Mouse (Mus musculus) spleen, adult 18-20 months (tissue): ENCODE results near the gene Atg9a.

Source experiments
- DNase-seq, 2 experiments: peaks; one replicate each; pipeline ENCODE4 v3.0.0; 2022; ENCODE audit warnings: mixed read lengths in 2 of 2

Atg9a gene

DNA sequence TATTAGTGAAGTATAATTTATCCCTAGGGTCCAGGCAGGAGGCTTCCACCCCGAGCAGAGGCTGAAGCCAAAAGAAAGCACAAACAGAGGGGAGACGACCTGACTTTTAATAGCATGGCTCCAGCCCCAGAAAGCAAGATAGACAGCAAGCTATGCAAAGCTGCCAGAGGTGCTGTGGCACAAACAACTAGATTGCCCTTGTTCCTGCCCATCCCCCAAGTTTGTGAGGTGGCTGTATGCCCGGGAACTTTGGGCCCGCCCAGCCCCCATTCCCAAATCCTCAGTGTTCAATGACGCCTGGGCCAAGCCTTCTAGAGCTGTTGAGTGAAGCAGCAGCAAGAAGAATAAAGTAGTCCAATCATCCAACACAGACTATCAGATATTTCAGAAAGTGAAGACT is 22.9 kb upstream of the Atg9a start:
- DNase-seq, result no peak

DNA sequence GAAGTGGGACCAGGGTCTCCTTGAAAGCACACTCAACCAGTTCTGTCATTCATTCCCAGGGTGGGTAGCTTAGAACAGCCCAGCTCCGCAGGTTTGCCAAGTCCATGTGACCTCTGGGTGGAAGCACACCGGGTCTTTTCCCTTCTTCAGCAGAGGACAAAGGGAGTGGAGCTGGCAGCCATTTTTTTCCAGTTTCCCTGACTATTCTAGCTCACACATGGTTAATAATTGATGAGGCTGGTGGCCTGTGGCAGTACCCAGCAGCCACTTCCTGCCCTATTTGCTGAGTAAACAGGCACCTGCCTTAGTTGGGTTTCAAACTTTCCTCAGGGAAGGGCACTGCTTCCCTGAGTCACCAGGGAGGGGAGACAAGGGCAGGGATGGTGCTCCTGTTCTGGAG is 22.4 kb upstream of the Atg9a start:
- DNase-seq, result no peak

DNA sequence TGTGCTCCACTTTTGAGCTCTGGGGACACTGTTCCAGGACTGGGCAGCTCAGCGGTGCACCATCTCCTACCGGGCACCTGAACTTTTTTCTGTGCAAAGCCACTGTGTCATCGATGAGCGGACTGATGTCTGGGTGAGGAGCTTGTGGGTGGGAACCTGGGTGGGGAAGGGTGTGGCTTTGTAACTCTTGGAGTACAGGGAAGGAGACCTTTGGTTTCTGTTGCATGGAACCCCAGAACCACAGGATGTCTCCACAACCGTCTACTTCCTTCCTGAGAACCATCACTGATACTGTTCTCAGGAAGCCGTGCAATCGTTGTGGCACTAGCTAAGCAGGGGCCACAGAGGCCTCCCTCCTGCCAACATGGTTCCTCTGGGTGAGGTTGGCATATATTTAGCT is 21.1 kb upstream of the Atg9a start:
- no peak for DNase-seq

DNA sequence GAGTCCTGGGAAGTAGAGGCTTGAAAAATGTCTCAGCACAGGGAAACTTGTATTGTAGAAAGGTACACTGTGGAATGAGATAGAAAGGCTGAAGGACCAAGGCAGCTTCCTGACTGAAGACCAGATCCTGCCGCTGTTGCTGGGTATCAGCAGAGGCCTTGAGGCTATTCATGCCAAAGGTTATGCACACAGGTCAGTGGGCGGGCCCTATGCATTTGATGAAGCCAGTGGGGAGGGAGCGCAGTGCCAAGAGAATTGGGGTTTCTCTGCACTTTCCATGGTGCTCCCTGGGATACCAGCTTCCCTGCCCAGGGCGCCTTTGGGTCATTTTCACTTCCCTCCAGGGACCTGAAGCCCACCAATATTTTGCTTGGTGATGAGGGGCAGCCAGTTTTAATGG is 20.5 kb upstream of the Atg9a start:
- no peak for DNase-seq

DNA sequence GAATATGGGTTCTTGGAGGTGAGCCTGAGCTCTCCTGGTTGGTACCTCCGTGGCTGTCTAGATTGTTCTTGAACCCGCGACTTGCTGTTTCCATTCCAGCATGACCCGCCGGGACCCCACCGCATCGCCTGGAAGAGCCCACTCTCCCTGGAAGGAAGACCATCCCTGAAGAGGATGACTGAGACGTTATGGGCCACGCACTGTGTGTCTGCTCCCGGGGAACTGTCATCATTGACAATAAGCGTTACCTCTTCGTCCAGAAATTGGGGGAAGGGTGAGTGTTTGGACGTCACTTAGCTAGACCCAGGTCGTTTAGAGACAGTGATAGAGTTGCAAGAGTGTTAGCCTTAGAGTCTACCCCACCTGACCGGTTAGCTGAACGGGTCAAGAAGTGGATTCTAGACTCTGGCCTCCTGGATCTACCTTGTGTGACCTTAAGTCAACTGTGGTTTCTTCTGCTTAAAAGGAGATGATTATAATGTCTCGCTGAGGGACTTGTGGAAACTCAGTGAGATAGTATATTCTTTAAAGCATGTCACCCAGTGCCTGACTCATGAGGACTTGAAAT is 19.2 kb upstream of the Atg9a start:
- DNase-seq, result no peak

DNA sequence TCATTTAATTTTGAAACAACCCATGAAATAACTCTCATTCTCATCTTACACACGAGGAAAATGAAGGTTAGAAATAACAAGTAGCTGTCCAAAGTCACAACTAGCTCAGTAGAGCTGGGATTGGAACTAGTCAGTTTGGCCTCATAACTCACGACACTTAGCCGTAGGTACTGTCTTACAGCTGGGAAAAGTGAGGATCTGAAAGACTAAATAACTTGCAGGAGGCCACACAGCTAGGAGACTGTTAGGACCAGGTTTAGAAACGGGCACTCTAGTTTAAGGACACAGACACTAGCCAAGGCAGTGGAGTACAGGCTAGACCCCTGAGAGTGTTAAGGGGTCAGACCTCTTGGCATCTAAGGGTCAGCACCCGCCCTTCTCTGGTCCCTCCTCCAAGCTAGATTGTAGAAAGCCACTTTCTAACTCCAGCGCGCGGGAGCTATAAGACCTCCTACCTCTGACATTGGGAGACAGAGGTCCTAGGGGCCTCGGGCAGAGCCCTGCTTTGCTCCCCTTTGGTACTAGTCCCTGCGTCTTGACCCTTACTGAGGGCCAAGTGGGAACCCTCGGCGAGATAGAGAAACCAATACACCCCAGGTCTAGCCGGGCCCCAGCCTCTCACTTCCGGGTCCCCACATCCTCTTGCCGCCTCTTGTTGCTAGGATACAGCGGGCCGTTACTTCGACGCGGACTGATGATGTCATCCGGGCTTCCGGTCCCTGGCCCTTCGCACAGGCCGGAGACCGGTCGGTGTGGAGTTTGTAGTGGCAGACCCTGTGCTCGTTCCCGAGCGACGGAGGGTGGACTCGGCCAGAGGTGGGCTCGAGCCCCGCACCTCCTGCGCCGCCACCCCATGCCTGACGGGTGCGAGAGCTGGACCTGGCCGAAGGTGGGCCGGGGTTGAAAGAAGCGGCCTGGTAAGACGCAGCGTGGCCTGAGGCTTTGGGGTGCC is 18.4 kb upstream of the Atg9a start, which contains the start of the genes Glb1l and Stk16:
TSS of gene Glb1l (minus strand) at position 678 of the 952 bp plus-strand sequence.
TSS of gene Stk16 (plus strand) at position 703 of the 952 bp plus-strand sequence.
- peak; percentile 92 to 94 for DNase-seq

- no peak for DNase-seq
Observed at GRCm38 (mm10) chr1:75208967-75209678, 17.1 kb upstream of the Atg9a start.

GRCm38 (mm10) chr1:75201236-75201635 is 9.2 kb upstream of the Atg9a start:
- no peak for DNase-seq

DNA sequence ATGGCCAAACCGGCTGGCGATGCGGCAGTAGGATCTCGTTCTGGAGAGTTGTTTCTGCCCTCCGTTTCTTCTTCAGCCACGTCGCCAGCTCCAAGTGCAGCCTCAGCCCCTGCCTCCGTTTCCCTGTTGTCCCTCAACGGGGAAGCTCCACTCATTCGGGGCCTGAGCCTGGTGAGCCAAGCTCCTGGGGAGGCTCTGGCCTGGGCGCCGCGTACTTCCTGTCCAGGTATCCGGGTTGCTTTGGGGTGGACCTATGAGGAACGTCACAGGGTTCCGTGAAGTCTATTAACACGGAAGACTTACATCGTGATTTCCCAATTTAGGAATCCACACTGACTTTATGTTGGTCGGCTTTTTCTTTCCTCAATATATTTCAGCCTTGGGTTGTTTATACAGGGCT is 456 bp upstream of the Atg9a start:
- DNase-seq, result peak in 1 of 2 experiments; percentile 35

- no peak for DNase-seq
Observed at GRCm38 (mm10) chr1:75191258-75191621, 756 bp downstream of the Atg9a start.

GRCm38 (mm10) chr1:75190577-75190976 is 1.4 kb downstream of the Atg9a start:
- no peak for DNase-seq

GRCm38 (mm10) chr1:75187914-75188483 is 4.0 kb downstream of the Atg9a start:
- DNase-seq, result no peak

DNA sequence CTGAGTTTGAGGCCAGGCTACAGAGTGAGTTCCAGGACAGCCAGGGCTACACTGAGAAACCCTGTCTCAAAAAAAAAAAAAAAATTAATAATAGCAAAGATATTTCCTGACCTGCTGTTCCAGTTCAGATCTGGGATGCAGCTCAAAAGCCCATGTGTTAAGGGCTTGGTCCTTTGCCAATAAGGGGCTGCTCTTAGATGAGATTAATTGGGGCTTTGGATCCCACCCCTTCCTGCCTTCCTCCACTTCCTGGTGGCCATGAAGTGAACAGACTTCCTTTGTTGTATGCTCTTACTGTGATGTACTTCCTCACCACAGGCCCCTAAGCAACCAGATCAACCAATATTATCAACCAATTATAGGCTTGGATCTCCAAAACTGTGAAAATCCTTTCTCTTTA is 4.9 kb downstream of the Atg9a start:
- no peak for DNase-seq

DNA sequence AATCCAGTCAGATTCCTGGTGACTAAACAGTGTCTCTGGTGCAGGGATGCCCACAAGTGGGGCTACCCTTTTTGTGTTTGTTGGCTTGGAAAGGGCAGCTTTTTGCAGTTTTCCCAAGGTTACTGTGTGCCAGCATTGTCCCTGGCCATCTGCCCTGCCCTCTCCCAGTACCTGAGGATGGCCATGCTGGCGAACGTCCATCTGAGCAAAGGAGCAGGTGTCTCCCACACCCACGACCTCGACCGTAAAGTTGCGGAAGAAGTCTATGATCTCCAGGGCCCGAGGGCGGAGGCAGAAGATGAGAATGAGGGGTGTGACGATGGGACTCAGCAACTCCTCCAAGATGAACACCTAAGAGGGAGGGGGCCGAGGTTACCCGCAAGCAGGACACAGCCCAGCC is 6.5 kb downstream of the Atg9a start:
- DNase-seq, result no peak

GRCm38 (mm10) chr1:75182160-75182559 is 9.8 kb downstream of the Atg9a start:
- DNase-seq, result no peak

DNA sequence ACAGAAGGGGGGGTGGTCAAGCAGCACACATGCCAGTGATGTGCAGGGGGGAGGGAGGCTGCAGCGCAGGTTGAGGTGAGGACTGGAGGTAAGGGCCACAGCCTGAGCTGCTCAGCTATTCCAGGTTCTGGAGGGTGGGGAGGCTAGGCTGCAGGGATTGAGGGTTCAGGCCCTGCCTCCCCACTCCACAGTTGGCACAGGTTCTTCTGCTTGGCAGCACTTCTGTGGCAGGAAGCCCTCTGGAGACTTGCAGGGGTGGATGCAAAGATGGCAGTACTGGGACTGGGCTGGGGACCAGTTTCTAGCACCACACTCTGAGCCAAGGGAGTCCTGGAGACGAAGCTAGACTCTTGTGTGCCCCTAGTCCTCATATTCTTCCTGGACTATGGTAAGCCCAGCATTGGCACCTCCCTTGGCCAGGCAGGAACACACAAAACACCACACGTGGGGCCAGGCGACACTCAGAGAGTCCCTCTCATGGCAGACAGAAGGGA is 10.6 kb downstream of the Atg9a start:
- no peak for DNase-seq

DNA sequence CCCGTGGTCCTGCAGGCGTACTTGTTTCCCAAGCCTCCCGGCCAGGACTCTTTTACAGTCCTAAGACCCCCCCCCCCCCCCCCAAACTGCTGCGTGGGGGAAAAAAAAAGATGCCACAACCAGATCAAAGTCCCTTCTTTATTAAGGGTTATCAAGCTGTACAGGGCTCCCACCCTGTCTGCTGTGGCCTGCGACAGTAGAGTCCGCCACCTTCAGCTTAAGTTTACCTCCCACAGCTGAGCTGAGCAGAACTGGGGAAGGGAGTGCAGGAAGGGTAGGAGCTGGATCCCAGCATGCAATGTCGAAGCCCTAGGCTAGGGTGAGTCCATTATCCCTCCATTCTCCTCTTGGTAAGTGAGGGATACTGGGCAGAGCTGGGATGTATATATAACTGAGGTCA is 11.3 kb downstream of the Atg9a start:
- DNase-seq, result no peak

DNA sequence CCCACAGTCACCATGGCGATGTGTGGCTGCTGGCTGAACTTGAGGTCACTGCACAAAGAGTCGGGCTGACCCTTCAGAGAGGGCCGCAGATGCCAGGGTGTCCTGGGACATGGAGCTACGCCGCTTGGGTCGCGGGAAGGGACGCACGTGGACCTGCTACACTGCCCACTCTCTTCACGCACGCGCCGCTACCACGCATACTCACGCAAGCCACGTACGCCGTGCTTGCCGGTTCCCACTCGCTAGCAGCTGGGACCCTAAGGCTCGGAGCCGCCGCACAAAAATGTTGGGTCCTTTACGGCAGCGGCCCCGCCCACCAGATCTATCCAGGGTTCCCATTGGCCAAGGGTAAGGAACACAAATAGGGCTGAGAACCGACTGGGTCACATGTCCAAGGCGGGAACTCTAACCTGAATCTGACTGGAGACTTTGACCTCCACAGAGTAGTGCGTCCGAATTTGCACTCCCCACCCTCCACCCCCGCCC is 11.8 kb downstream of the Atg9a start, which contains the start of gene Abcb6:
TSS of gene Abcb6 (minus strand) at position 288 of the 486 bp plus-strand sequence.
- DNase-seq, result peak; percentile 67 to 76

DNA sequence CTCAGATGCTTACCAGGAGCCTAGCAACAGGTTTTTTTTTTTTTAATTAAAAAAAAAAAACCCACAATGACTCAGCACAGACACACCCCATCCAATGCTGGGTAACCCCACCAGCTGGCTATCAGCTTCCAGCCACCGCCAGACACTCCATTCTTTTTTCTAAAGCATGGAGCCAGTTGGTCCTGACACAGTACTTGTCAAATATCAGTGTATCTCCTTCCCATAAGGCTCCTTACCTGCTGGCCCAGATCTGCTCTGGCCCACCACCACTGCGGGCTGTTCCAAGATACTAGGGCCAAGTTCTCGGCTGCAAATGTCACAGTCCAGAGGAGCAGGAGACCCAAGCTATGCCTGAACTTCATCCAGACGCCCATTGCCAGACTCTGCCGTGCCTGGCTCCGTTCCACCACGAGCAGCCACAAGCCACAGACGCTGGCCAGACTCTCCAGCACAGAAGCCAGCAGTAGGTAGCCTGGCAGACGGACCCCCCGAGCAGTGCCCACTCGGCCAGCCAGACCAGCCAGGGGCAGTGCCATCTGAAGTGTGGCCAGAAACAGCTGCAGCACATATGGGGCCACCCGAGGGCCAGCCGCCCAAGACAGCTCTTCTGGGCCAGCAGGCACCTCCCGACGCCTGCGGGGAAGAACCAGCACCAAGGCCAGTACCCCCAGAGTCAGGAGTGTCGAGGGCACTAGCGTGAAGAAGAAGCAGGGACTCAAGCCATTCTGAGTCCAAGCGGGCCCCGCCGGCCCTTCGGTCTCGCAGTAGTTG is 12.5 kb downstream of the Atg9a start:
- DNase-seq, result no peak

GRCm38 (mm10) chr1:75168472-75169464 is 23.2 kb downstream of the Atg9a start, which contains the start of gene Zfand2b:
Gene Zfand2b, plus strand, starts transcription at chr1:75168646.
- peak; percentile 98 to 99 for DNase-seq

GRCm38 (mm10) chr1:75168093-75168471 is 23.9 kb downstream of the Atg9a start:
- no peak for DNase-seq
